Mouse (Mus musculus): ENCODE results near the gene Bach1.

Gene Bach1

GRCm38 (mm10) chr16:87698692-87699305 is at the start of gene Bach1:
Bach1 (plus strand) TSS chr16:87698945.
- DNase-seq (ENCODE audit: low read depth, low spot score) = peak; percentile 98
- Histone ChIP-seq H3K27me3 (ENCODE audit: control insufficient read depth, insufficient read depth, low read length, poor library complexity, severe bottlenecking) (no peaks in the 10 kb centered on the region), H3K36me3 (ENCODE audit: control insufficient read depth, insufficient read depth, low read length, poor library complexity, severe bottlenecking) (no peaks in the 10 kb centered on the region)

- H3K36me3 ChIP-seq (ENCODE audit: control insufficient read depth, insufficient read depth, low read length, poor library complexity, severe bottlenecking) = no peaks in the 10 kb centered on the region
- no peaks in the 10 kb centered on the region; the same call in 1 of the 2 replicates for H3K27me3 ChIP-seq (ENCODE audit: control insufficient read depth, insufficient read depth, low read length, poor library complexity, severe bottlenecking)
- DNase-seq (ENCODE audit: low read depth, low spot score) = no peak
Measured at GRCm38 (mm10) chr16:87652344-87652743, 46.4 kb upstream of the Bach1 start.

- DNase-seq (ENCODE audit: low read depth, low spot score) = peak; percentile 83
- no peaks in the 10 kb centered on the region; the same call in 1 of the 2 replicates for H3K27me3 ChIP-seq (ENCODE audit: control insufficient read depth, insufficient read depth, low read length, poor library complexity, severe bottlenecking)
Measured at GRCm38 (mm10) chr16:87652924-87653323, 45.8 kb upstream of the Bach1 start.

GRCm38 (mm10) chr16:87654016-87654575 is 44.6 kb upstream of the Bach1 start:
- DNase-seq (ENCODE audit: low read depth, low spot score) = peak; percentile 49
- H3K27me3 ChIP-seq (ENCODE audit: control insufficient read depth, insufficient read depth, low read length, poor library complexity, severe bottlenecking) = no peaks in the 10 kb centered on the region; the same call in 1 of the 2 replicates
- H3K36me3 ChIP-seq (ENCODE audit: control insufficient read depth, insufficient read depth, low read length, poor library complexity, severe bottlenecking) = no peaks in the 10 kb centered on the region

More at GRCm38 (mm10) chr16:87652924-87653323, 45.8 kb upstream of the Bach1 start:
- no peaks in the 10 kb centered on the region for H3K36me3 ChIP-seq (ENCODE audit: control insufficient read depth, insufficient read depth, low read length, poor library complexity, severe bottlenecking)

- no peaks in the 10 kb centered on the region for H3K36me3 ChIP-seq (ENCODE audit: control insufficient read depth, insufficient read depth, low read length, poor library complexity, severe bottlenecking)
- no peak for DNase-seq (ENCODE audit: low read depth, low spot score)
- H3K27me3 ChIP-seq (ENCODE audit: control insufficient read depth, insufficient read depth, low read length, poor library complexity, severe bottlenecking) = no peaks in the 10 kb centered on the region; the same call in 1 of the 2 replicates
Measured at GRCm38 (mm10) chr16:87655005-87655404, 43.7 kb upstream of the Bach1 start.

- no peaks in the 10 kb centered on the region; the same call in 1 of the 2 replicates for H3K27me3 ChIP-seq (ENCODE audit: control insufficient read depth, insufficient read depth, low read length, poor library complexity, severe bottlenecking)
- no peak for DNase-seq (ENCODE audit: low read depth, low spot score)
- H3K36me3 ChIP-seq (ENCODE audit: control insufficient read depth, insufficient read depth, low read length, poor library complexity, severe bottlenecking) = no peaks in the 10 kb centered on the region
Measured at GRCm38 (mm10) chr16:87655579-87655978, 43.2 kb upstream of the Bach1 start.

- no peaks in the 10 kb centered on the region; the same call in 1 of the 2 replicates for H3K27me3 ChIP-seq (ENCODE audit: control insufficient read depth, insufficient read depth, low read length, poor library complexity, severe bottlenecking)
- DNase-seq (ENCODE audit: low read depth, low spot score) = no peak
Measured at GRCm38 (mm10) chr16:87656771-87657170, 42.0 kb upstream of the Bach1 start.

GRCm38 (mm10) chr16:87657291-87657690 is 41.5 kb upstream of the Bach1 start:
- H3K27me3 ChIP-seq (ENCODE audit: control insufficient read depth, insufficient read depth, low read length, poor library complexity, severe bottlenecking) = no peaks in the 10 kb centered on the region; the same call in 1 of the 2 replicates
- no peaks in the 10 kb centered on the region for H3K36me3 ChIP-seq (ENCODE audit: control insufficient read depth, insufficient read depth, low read length, poor library complexity, severe bottlenecking)
- no peak for DNase-seq (ENCODE audit: low read depth, low spot score)

More at GRCm38 (mm10) chr16:87656771-87657170, 42.0 kb upstream of the Bach1 start:
- no peaks in the 10 kb centered on the region for H3K36me3 ChIP-seq (ENCODE audit: control insufficient read depth, insufficient read depth, low read length, poor library complexity, severe bottlenecking)

GRCm38 (mm10) chr16:87661024-87661471 is 37.7 kb upstream of the Bach1 start:
- DNase-seq (ENCODE audit: low read depth, low spot score) = peak; percentile 57
- Histone ChIP-seq H3K36me3 (ENCODE audit: control insufficient read depth, insufficient read depth, low read length, poor library complexity, severe bottlenecking) (no peaks in the 10 kb centered on the region), H3K27me3 (ENCODE audit: control insufficient read depth, insufficient read depth, low read length, poor library complexity, severe bottlenecking) (no peaks in the 10 kb centered on the region)

- DNase-seq (ENCODE audit: low read depth, low spot score) = peak; percentile 34
- Histone ChIP-seq H3K27me3 (ENCODE audit: control insufficient read depth, insufficient read depth, low read length, poor library complexity, severe bottlenecking) (no peaks in the 10 kb centered on the region), H3K36me3 (ENCODE audit: control insufficient read depth, insufficient read depth, low read length, poor library complexity, severe bottlenecking) (no peaks in the 10 kb centered on the region)
Measured at GRCm38 (mm10) chr16:87661636-87662035, 37.1 kb upstream of the Bach1 start.

- no peaks in the 10 kb centered on the region for H3K36me3 ChIP-seq (ENCODE audit: control insufficient read depth, insufficient read depth, low read length, poor library complexity, severe bottlenecking)
- no peak for DNase-seq (ENCODE audit: low read depth, low spot score)
- no peaks in the 10 kb centered on the region for H3K27me3 ChIP-seq (ENCODE audit: control insufficient read depth, insufficient read depth, low read length, poor library complexity, severe bottlenecking)
Measured at GRCm38 (mm10) chr16:87662528-87662927, 36.2 kb upstream of the Bach1 start.

GRCm38 (mm10) chr16:87663890-87664289 is 34.9 kb upstream of the Bach1 start:
- no peak for DNase-seq (ENCODE audit: low read depth, low spot score)
- Histone ChIP-seq H3K27me3 (ENCODE audit: control insufficient read depth, insufficient read depth, low read length, poor library complexity, severe bottlenecking) (no peaks in the 10 kb centered on the region), H3K36me3 (ENCODE audit: control insufficient read depth, insufficient read depth, low read length, poor library complexity, severe bottlenecking) (no peaks in the 10 kb centered on the region)

- no peak for DNase-seq (ENCODE audit: low read depth, low spot score)
- H3K36me3 ChIP-seq (ENCODE audit: control insufficient read depth, insufficient read depth, low read length, poor library complexity, severe bottlenecking) = no peaks in the 10 kb centered on the region
- no peaks in the 10 kb centered on the region for H3K27me3 ChIP-seq (ENCODE audit: control insufficient read depth, insufficient read depth, low read length, poor library complexity, severe bottlenecking)
Measured at GRCm38 (mm10) chr16:87665246-87665645, 33.5 kb upstream of the Bach1 start.

- no peak for DNase-seq (ENCODE audit: low read depth, low spot score)
- Histone ChIP-seq H3K27me3 (ENCODE audit: control insufficient read depth, insufficient read depth, low read length, poor library complexity, severe bottlenecking) (no peaks in the 10 kb centered on the region), H3K36me3 (ENCODE audit: control insufficient read depth, insufficient read depth, low read length, poor library complexity, severe bottlenecking) (no peaks in the 10 kb centered on the region)
Measured at GRCm38 (mm10) chr16:87665752-87666619, 32.8 kb upstream of the Bach1 start.

GRCm38 (mm10) chr16:87666620-87667004 is 32.1 kb upstream of the Bach1 start:
- no peak for DNase-seq (ENCODE audit: low read depth, low spot score)

More at GRCm38 (mm10) chr16:87666620-87667004, 32.1 kb upstream of the Bach1 start:
- no peaks in the 10 kb centered on the region for H3K36me3 ChIP-seq (ENCODE audit: control insufficient read depth, insufficient read depth, low read length, poor library complexity, severe bottlenecking)
- no peaks in the 10 kb centered on the region for H3K27me3 ChIP-seq (ENCODE audit: control insufficient read depth, insufficient read depth, low read length, poor library complexity, severe bottlenecking)
